In genomic region chr6:97148383-97149251, GRCm38 (mm10) we compare ENCODE assay signal across 7 mouse cellular contexts. TPM values are rescaled to one million over a fixed set of nuclear protein-coding genes. Genes with fewer than 3 reads are reported as not detected.
A peak's percentile ranks its signal among the peaks of the same experiment; 100 is the strongest.
DNase-seq lines count a peak whose midpoint lies in the region; ATAC-seq and TF ChIP-seq lines count a peak whose summit lies in the region.

TSS of gene Eogt (minus strand) at chr6:97149182.

- TF ChIP-seq CTCF in kidney, adult 2 months (conservative IDR thresholded peaks at IDR 0.05; ENCODE audit: insufficient read depth, insufficient read length, low read depth, low read length): no peak

- WGBS in embryonic facial prominence, embryonic 13.5 days: under 1% methylated on average over 56 of the region's 56 CpGs
- WGBS in kidney, adult 2 months: under 1% methylated on average over 56 of the region's 56 CpGs
- WGBS in limb, embryonic 12.5 days: under 1% methylated on average over 56 of the region's 56 CpGs
- WGBS in midbrain, embryonic 14.5 days: under 1% methylated on average over 56 of the region's 56 CpGs

- H3K9me3 ChIP-seq in embryonic facial prominence, embryonic 13.5 days: no peaks in the 10 kb centered on the region
- no peaks in the 10 kb centered on the region for H3K9me3 ChIP-seq in limb, embryonic 12.5 days
- H3K9me3 ChIP-seq in midbrain, embryonic 14.5 days (ENCODE audit: control insufficient read depth, low read length): no peaks in the 10 kb centered on the region

- peaks cover 24% of the 10 kb centered on the region for H3K4me1 ChIP-seq in embryonic facial prominence, embryonic 13.5 days
- H3K4me1 ChIP-seq in kidney, adult 2 months (ENCODE audit: control insufficient read depth, insufficient read depth, low read length): peaks cover 7% of the 10 kb centered on the region; the same call in 1 of the 2 replicates
- H3K4me1 ChIP-seq in limb, embryonic 12.5 days (replicated peaks): peaks cover 45% of the 10 kb centered on the region
- H3K4me1 ChIP-seq in midbrain, embryonic 14.5 days (ENCODE audit: control insufficient read depth, insufficient read depth, low read length): peaks cover 12% of the 10 kb centered on the region

- ATAC-seq in embryonic facial prominence, embryonic 13.5 days (ENCODE audit: insufficient number of reproducible peaks, insufficient read depth, low FRiP score, low TSS enrichment, low read depth): peak; percentile 49; the same call in 1 of the 2 replicates
- peak; percentile 66 for ATAC-seq in limb, embryonic 12.5 days (ENCODE audit: insufficient number of reproducible peaks, insufficient read depth, low FRiP score, low TSS enrichment, low read depth)
- ATAC-seq in midbrain, embryonic 14.5 days (ENCODE audit: low FRiP score, low TSS enrichment): peak; percentile 69

- peak within 1 kb of the TSS; percentile 70 for H3K4me3 ChIP-seq in embryonic facial prominence, embryonic 13.5 days
- H3K4me3 ChIP-seq in kidney, adult 2 months (ENCODE audit: insufficient read depth, low read depth, low read length): peak within 1 kb of the TSS; percentile 70
- H3K4me3 ChIP-seq in limb, embryonic 12.5 days (replicated peaks): peak within 1 kb of the TSS; percentile 67
- peak within 1 kb of the TSS; percentile 60 for H3K4me3 ChIP-seq in midbrain, embryonic 14.5 days (replicated peaks; ENCODE audit: low read depth, low read length)

- H3K27ac ChIP-seq in embryonic facial prominence, embryonic 13.5 days: peak within 1 kb of the TSS; percentile 82
- peak within 1 kb of the TSS; percentile 71 for H3K27ac ChIP-seq in kidney, adult 2 months (ENCODE audit: insufficient read depth, low read depth, low read length)
- peak within 1 kb of the TSS; percentile 88 for H3K27ac ChIP-seq in limb, embryonic 12.5 days
- peak within 1 kb of the TSS; percentile 76 for H3K27ac ChIP-seq in midbrain, embryonic 14.5 days (replicated peaks; ENCODE audit: low read depth, low read length)

- peak within 1 kb of the TSS; percentile 84 for H3K9ac ChIP-seq in embryonic facial prominence, embryonic 13.5 days
- H3K9ac ChIP-seq in limb, embryonic 12.5 days (replicated peaks): peak within 1 kb of the TSS; percentile 85
- peak within 1 kb of the TSS; percentile 84 for H3K9ac ChIP-seq in midbrain, embryonic 14.5 days (replicated peaks; ENCODE audit: low read length)

- peaks cover 4% of the 10 kb centered on the region; the same call in 1 of the 2 replicates for H3K36me3 ChIP-seq in embryonic facial prominence, embryonic 13.5 days
- no peaks in the 10 kb centered on the region; the same call in none of the 2 replicates for H3K36me3 ChIP-seq in kidney, adult 2 months (ENCODE audit: control insufficient read depth, insufficient read depth, low read length)
- peaks cover 7% of the 10 kb centered on the region; the same call in 1 of the 2 replicates for H3K36me3 ChIP-seq in limb, embryonic 12.5 days
- 0 out of 2 replicates have a peak, but pooled peaks cover 2% of the 10 kb centered on the region for H3K36me3 ChIP-seq in midbrain, embryonic 14.5 days (ENCODE audit: control insufficient read depth, insufficient read depth, low read length)

- TF ChIP-seq POLR2A in kidney, adult 2 months (IDR thresholded peaks at IDR 0.05; ENCODE audit: low read depth, low read length): no peak

- no peaks in the 10 kb centered on the region for H3K27me3 ChIP-seq in embryonic facial prominence, embryonic 13.5 days
- H3K27me3 ChIP-seq in kidney, adult 2 months (replicated peaks; ENCODE audit: control insufficient read depth, insufficient read depth, low read length): no peaks in the 10 kb centered on the region
- no peaks in the 10 kb centered on the region for H3K27me3 ChIP-seq in limb, embryonic 12.5 days
- no peaks in the 10 kb centered on the region for H3K27me3 ChIP-seq in midbrain, embryonic 14.5 days (ENCODE audit: control insufficient read depth, insufficient read depth, low read length)

- DNase-seq in adrenal gland, postnatal 14 days: peak; percentile 89
- DNase-seq in heart, adult 18-20 months: peak; percentile 87 to 92
- DNase-seq in kidney, adult 2 months: peak; percentile 94
- DNase-seq in midbrain, embryonic 14.5 days: peak; percentile 80
- DNase-seq in spleen, adult 12 weeks (ENCODE audit: low spot score): peak; percentile 67

- H3K4me2 ChIP-seq in embryonic facial prominence, embryonic 13.5 days: peak within 1 kb of the TSS; percentile 98
- peak within 1 kb of the TSS; percentile 98 for H3K4me2 ChIP-seq in limb, embryonic 12.5 days
- H3K4me2 ChIP-seq in midbrain, embryonic 14.5 days (ENCODE audit: low read length): peak within 1 kb of the TSS; percentile 97

RNA-seq across cellular contexts. Expression of gene Eogt, which starts in this region (rescaled TPM):
- total RNA-seq in adrenal gland, postnatal 14 days (2021): 35.6 and 36.4 TPM in 2 replicates
- polyA plus RNA-seq in embryonic facial prominence, embryonic 13.5 days (2015; fragmentation: Nextera tagmentation; extraction: Ambion mirVana): 8.8 and 11.1 TPM in 2 replicates
- 10 to 100 TPM; 12.8 TPM for total RNA-seq in heart, adult 18-20 months (2021)
- polyA plus RNA-seq in kidney, adult 2 months (2012; rRNA removed): 12.8 and 13.9 TPM in 2 replicates
- 13.3 and 14.7 TPM in 2 replicates for polyA plus RNA-seq in limb, embryonic 12.5 days (2016; fragmentation: Nextera tagmentation; extraction: Ambion mirVana)
- 5.2 and 9.1 TPM in 2 replicates for polyA plus RNA-seq in midbrain, embryonic 14.5 days (2014; fragmentation: Nextera tagmentation; extraction: Ambion mirVana)

Comparison
In these comparisons a context has a peak if more than half of its experiments do, and no peak if none do; other contexts are left out.
1. Peak in every context shown above with its lines: DNase-seq, ATAC-seq, H3K4me3 ChIP-seq and H3K27ac ChIP-seq.